In the genomic region with DNA sequence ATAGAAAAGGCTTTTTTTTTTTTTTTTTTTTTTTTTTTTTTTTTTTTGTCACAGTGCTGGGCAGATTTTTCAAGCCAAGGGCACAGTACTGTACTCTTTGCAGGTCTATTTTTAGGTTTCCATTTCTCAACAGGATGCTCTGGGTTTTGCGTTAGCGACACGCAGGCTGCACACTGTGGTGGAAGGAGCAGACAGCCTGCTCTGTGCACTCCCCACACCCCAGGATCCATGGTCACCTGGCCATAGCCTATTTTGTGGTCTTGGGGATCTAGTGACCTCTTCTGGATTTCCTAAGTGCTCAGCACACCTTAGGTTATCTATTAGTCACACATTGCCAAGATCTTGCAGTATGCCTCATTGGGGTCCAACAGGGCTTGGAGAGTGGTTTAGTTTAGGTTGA, we compare ENCODE assay signal across 9 mouse cellular contexts.
A peak's percentile ranks its signal among the peaks of the same experiment; 100 is the strongest.
DNase-seq lines count a peak whose midpoint lies in the region; ATAC-seq lines count a peak whose summit lies in the region.
"Had no signal": no experiment of that assay in that cellular context is flagged by ENCODE, and none has a peak within 500 bp of the region (broad histone marks: within the 10 kb centered on the region; RNA-seq: fewer than 3 reads in every experiment).

No protein-coding gene starts in this region.

- no peaks in the 10 kb centered on the region for H3K9me3 ChIP-seq in intestine, embryonic 15.5 days
- H3K9me3 ChIP-seq: stomach, embryonic 15.5 days had no signal

- no peak overlapping the region for H3K9ac ChIP-seq in intestine, embryonic 15.5 days
- H3K9ac ChIP-seq: hindbrain, embryonic 15.5 days; stomach, embryonic 15.5 days had no signal

- H3K27me3 ChIP-seq in intestine, embryonic 15.5 days (replicated peaks), result no peaks in the 10 kb centered on the region
- H3K27me3 ChIP-seq: hindbrain, embryonic 15.5 days; stomach, embryonic 15.5 days had no signal

- H3K27ac ChIP-seq in intestine, embryonic 15.5 days, result no peak overlapping the region
- H3K27ac ChIP-seq: hindbrain, embryonic 15.5 days; stomach, embryonic 15.5 days had no signal

- intact Hi-C loops in left cerebral cortex, postnatal 10 days (cut with DNase I), result loop anchor here (1.0 to 5.0 kb wide), 4 partner anchors 100 to 638 kb away; a partner anchor contains a TSS

- DNase-seq in layer of hippocampus, adult 11-12 months (ENCODE audit: low spot score), result peak; percentile 3
- DNase-seq in layer of hippocampus, adult 18-20 months (ENCODE audit: low spot score in 2 of 2), result no peak
- peak; percentile 55 for DNase-seq in adrenal gland, adult 8-10 months
- peak; percentile 17 for DNase-seq in adrenal gland, postnatal 25 days
- DNase-seq in cerebellum, postnatal 14 days, result peak; percentile 61 to 77
- no peak for DNase-seq in left cerebral cortex, postnatal 10 days (ENCODE audit: extremely low spot score in 1 of 2, low spot score in 2 of 2)

- no peak overlapping the region for H3K4me2 ChIP-seq in intestine, embryonic 15.5 days (replicated peaks)
- H3K4me2 ChIP-seq: hindbrain, embryonic 15.5 days; stomach, embryonic 15.5 days had no signal

- H3K36me3 ChIP-seq in intestine, embryonic 15.5 days, result no peaks in the 10 kb centered on the region
- H3K36me3 ChIP-seq: hindbrain, embryonic 15.5 days; stomach, embryonic 15.5 days had no signal

- H3K4me3 ChIP-seq in intestine, embryonic 15.5 days (replicated peaks), result no peak overlapping the region
- H3K4me3 ChIP-seq: hindbrain, embryonic 15.5 days; stomach, embryonic 15.5 days had no signal

- 79% methylated on average over 3 of the region's 3 CpGs for WGBS in intestine, embryonic 15.5 days

- no peaks in the 10 kb centered on the region for H3K4me1 ChIP-seq in intestine, embryonic 15.5 days (replicated peaks)
- H3K4me1 ChIP-seq: hindbrain, embryonic 15.5 days; stomach, embryonic 15.5 days had no signal

- no peak for ATAC-seq in intestine, embryonic 15.5 days

Comparison
In these comparisons a context has a peak if more than half of its experiments do, and no peak if none do; other contexts are left out.
1. DNase-seq: peak in layer of hippocampus, adult 11-12 months (single experiment), adrenal gland, adult 8-10 months (single experiment), adrenal gland, postnatal 25 days (single experiment) and cerebellum, postnatal 14 days (2 of 2); none in layer of hippocampus, adult 18-20 months (0 of 2) and left cerebral cortex, postnatal 10 days (0 of 2).